In the genomic region with DNA sequence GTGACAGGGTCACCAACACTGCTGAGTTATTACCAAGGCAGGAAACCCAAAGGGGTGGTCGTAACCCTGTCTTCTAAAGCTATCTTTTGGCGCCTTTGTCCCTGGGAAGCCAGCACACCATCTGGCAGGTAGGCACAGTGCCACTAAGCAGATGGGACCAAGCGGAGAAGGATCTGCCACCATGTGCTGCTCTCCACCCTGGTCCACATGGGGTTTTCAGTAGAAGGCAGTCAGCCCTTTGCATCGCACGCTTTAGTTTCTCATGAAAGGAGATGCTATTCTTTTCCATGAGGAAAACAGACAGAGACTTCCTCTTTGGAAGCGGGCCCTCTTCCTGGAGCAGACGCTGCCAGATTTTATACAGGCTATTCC, we compare ENCODE assay signal across 10 mouse cellular contexts.
DNase-seq lines count a peak whose midpoint lies in the region; ATAC-seq and TF ChIP-seq lines count a peak whose summit lies in the region.
"Had no signal": no experiment of that assay in that cellular context is flagged by ENCODE, and none has a peak within 500 bp of the region (broad histone marks: within the 10 kb centered on the region; RNA-seq: fewer than 3 reads in every experiment).

No protein-coding gene starts in this region.

- no peaks in the 10 kb centered on the region for H3K9me3 ChIP-seq in lung, embryonic 14.5 days (ENCODE audit: low read depth, low read length)
- H3K9me3 ChIP-seq in forebrain, embryonic 14.5 days (replicated peaks; ENCODE audit: control insufficient read depth, low read length) = no peaks in the 10 kb centered on the region
- H3K9me3 ChIP-seq in intestine, embryonic 15.5 days = no peaks in the 10 kb centered on the region
- no peaks in the 10 kb centered on the region for H3K9me3 ChIP-seq in intestine, embryonic 16.5 days (ENCODE audit: control insufficient read depth, low read length)

- no peak overlapping the region for H3K9ac ChIP-seq in lung, embryonic 14.5 days
- H3K9ac ChIP-seq in forebrain, embryonic 14.5 days (ENCODE audit: low read length) = no peak overlapping the region
- H3K9ac ChIP-seq in intestine, embryonic 15.5 days = no peak overlapping the region
- no peak overlapping the region for H3K9ac ChIP-seq in intestine, embryonic 16.5 days (ENCODE audit: low read depth, low read length)

- H3K4me2 ChIP-seq in lung, embryonic 14.5 days = no peak overlapping the region
- H3K4me2 ChIP-seq in forebrain, embryonic 14.5 days (ENCODE audit: low read length) = no peak overlapping the region
- H3K4me2 ChIP-seq in intestine, embryonic 15.5 days (replicated peaks) = no peak overlapping the region
- no peak overlapping the region for H3K4me2 ChIP-seq in intestine, embryonic 16.5 days (ENCODE audit: low read depth, low read length)

- H3K4me1 ChIP-seq in lung, embryonic 14.5 days (ENCODE audit: insufficient read depth) = no peaks in the 10 kb centered on the region; the same call in 1 of the 2 replicates
- no peaks in the 10 kb centered on the region for H3K4me1 ChIP-seq in forebrain, embryonic 14.5 days (ENCODE audit: control insufficient read depth, insufficient read depth, low read length)
- no peaks in the 10 kb centered on the region for H3K4me1 ChIP-seq in intestine, embryonic 15.5 days (replicated peaks)
- H3K4me1 ChIP-seq in intestine, embryonic 16.5 days (ENCODE audit: control insufficient read depth, insufficient read depth, low read length) = no peaks in the 10 kb centered on the region

- H3K36me3 ChIP-seq in lung, embryonic 14.5 days (ENCODE audit: insufficient read depth) = no peaks in the 10 kb centered on the region
- no peaks in the 10 kb centered on the region for H3K36me3 ChIP-seq in forebrain, embryonic 14.5 days (ENCODE audit: control insufficient read depth, insufficient read depth, low read length)
- H3K36me3 ChIP-seq in intestine, embryonic 15.5 days = no peaks in the 10 kb centered on the region
- H3K36me3 ChIP-seq in intestine, embryonic 16.5 days (ENCODE audit: control insufficient read depth, insufficient read depth, low read length) = no peaks in the 10 kb centered on the region

- TF ChIP-seq CTCF in lung, embryonic 14.5 days (IDR thresholded peaks at IDR 0.05; ENCODE audit: low read depth) = no peak

- peak; percentile 29 for DNase-seq in lung, embryonic 14.5 days
- DNase-seq in lung, postnatal 25 days (ENCODE audit: low spot score) = no peak
- peak; percentile 80 for DNase-seq in forebrain, embryonic 14.5 days (ENCODE audit: low spot score)
- peak; percentile 24 to 68 for DNase-seq in layer of hippocampus, adult 18-20 months (ENCODE audit: low spot score in 2 of 2)
- DNase-seq in right cerebral cortex, adult 2 months (ENCODE audit: low spot score in 2 of 2) = peak; percentile 17 to 19
- no peak for DNase-seq in spleen, adult 12 weeks (ENCODE audit: low spot score)

- no peak for ATAC-seq in lung, embryonic 14.5 days (ENCODE audit: insufficient read depth)
- ATAC-seq in forebrain, embryonic 14.5 days = peak; percentile 90
- ATAC-seq in intestine, embryonic 15.5 days = no peak
- ATAC-seq in intestine, embryonic 16.5 days = no peak
- ATAC-seq: Patski had no signal

- H3K4me3 ChIP-seq in lung, embryonic 14.5 days (ENCODE audit: low read depth, low read length) = no peak overlapping the region
- H3K4me3 ChIP-seq in forebrain, embryonic 14.5 days (ENCODE audit: low read depth, low read length) = no peak overlapping the region
- H3K4me3 ChIP-seq in intestine, embryonic 15.5 days (replicated peaks) = no peak overlapping the region
- H3K4me3 ChIP-seq in intestine, embryonic 16.5 days (ENCODE audit: low read length) = no peak overlapping the region
- H3K4me3 ChIP-seq: left cerebral cortex, adult 2 months had no signal

- H3K27me3 ChIP-seq in lung, embryonic 14.5 days (ENCODE audit: insufficient read depth, low read length) = no peaks in the 10 kb centered on the region
- no peaks in the 10 kb centered on the region for H3K27me3 ChIP-seq in forebrain, embryonic 14.5 days (replicated peaks; ENCODE audit: control insufficient read depth, insufficient read depth, low read length)
- H3K27me3 ChIP-seq in intestine, embryonic 15.5 days (replicated peaks) = no peaks in the 10 kb centered on the region
- no peaks in the 10 kb centered on the region for H3K27me3 ChIP-seq in intestine, embryonic 16.5 days (replicated peaks; ENCODE audit: control insufficient read depth, insufficient read depth, low read length)
- H3K27me3 ChIP-seq: Patski had no signal

- H3K27ac ChIP-seq in lung, embryonic 14.5 days (ENCODE audit: low read depth) = no peak overlapping the region
- H3K27ac ChIP-seq in forebrain, embryonic 14.5 days (ENCODE audit: low read depth, low read length) = 0 out of 2 replicates have a peak overlapping the region, but pooled peaks have one; percentile 33
- no peak overlapping the region for H3K27ac ChIP-seq in intestine, embryonic 15.5 days
- H3K27ac ChIP-seq in intestine, embryonic 16.5 days (ENCODE audit: low read length) = no peak overlapping the region
- H3K27ac ChIP-seq: left cerebral cortex, adult 2 months had no signal

- WGBS in lung, embryonic 14.5 days = 81% methylated on average over 7 of the region's 7 CpGs
- 58% methylated on average over 7 of the region's 7 CpGs for WGBS in forebrain, embryonic 14.5 days
- WGBS in intestine, embryonic 15.5 days = 75% methylated on average over 7 of the region's 7 CpGs
- WGBS in intestine, embryonic 16.5 days = 79% methylated on average over 7 of the region's 7 CpGs

Comparison
In these comparisons a context has a peak if more than half of its experiments do, and no peak if none do; other contexts are left out.
1. DNase-seq: peak in lung, embryonic 14.5 days (single experiment), forebrain, embryonic 14.5 days (single experiment), layer of hippocampus, adult 18-20 months (2 of 2) and right cerebral cortex, adult 2 months (2 of 2); none in lung, postnatal 25 days (single experiment) and spleen, adult 12 weeks (single experiment).